Mouse (Mus musculus) testis, adult 2 months (tissue): ENCODE results near the gene Hdgfl3. TPM values are rescaled to one million over a fixed set of nuclear protein-coding genes. Genes with fewer than 3 reads are reported as not detected.

Source experiments
- H3K27ac ChIP-seq: fragments of 200-500 bp; 2 replicates; pipeline ENCODE4 v1.5.1; 2012; ENCODE audit warnings: low read depth, low read length; ENCODE audit not compliant: control insufficient read depth, insufficient read depth
- H3K27me3 ChIP-seq: fragments of 200-500 bp; 2 replicates; pipeline ENCODE4 v1.6.1; 2012; ENCODE audit warnings: mild to moderate bottlenecking, low read length, moderate library complexity; ENCODE audit not compliant: control insufficient read depth, insufficient read depth
- H3K36me3 ChIP-seq: fragments of 200-500 bp; 2 replicates; pipeline ENCODE4 v1.6.1; 2012; ENCODE audit warnings: mild to moderate bottlenecking, low read length; ENCODE audit not compliant: control insufficient read depth, insufficient read depth
- H3K4me1 ChIP-seq: fragments of 200-500 bp; 2 replicates; pipeline ENCODE4 v1.6.1; 2012; ENCODE audit warnings: low read length; ENCODE audit not compliant: control insufficient read depth, insufficient read depth
- H3K4me3 ChIP-seq: fragments of 200-500 bp; 2 replicates; pipeline ENCODE4 v1.5.1; 2012; ENCODE audit warnings: low read depth, mild to moderate bottlenecking, low read length, moderate library complexity, mixed read lengths; ENCODE audit not compliant: control insufficient read depth
- CTCF ChIP-seq: fragments of 200-500 bp; IDR thresholded peaks from 2 replicates; pipeline ENCODE4 v1.5.1; 2012; ENCODE audit warnings: low read depth, mild to moderate bottlenecking, inconsistent platforms, low read length, moderate library complexity; ENCODE audit not compliant: control insufficient read depth, insufficient read depth, insufficient replicate concordance
- POLR2A ChIP-seq: fragments of 200-500 bp; IDR thresholded peaks from 2 replicates; pipeline ENCODE4 v1.6.1; 2012; ENCODE audit warnings: low read depth, mild to moderate bottlenecking, inconsistent platforms, low read length, moderate library complexity; ENCODE audit not compliant: control insufficient read depth
- polyA plus RNA-seq: library from polyadenylated mRNA; depleted of rRNA; stranded (reverse); fragments of >200 nt; gene quantifications from 2 replicates; pipeline ENCODE4 v1.2.3, GENCODE M21; 2012

The Hdgfl3 gene
- polyA plus RNA-seq, 1 experiment, result 4.3 TPM

DNA sequence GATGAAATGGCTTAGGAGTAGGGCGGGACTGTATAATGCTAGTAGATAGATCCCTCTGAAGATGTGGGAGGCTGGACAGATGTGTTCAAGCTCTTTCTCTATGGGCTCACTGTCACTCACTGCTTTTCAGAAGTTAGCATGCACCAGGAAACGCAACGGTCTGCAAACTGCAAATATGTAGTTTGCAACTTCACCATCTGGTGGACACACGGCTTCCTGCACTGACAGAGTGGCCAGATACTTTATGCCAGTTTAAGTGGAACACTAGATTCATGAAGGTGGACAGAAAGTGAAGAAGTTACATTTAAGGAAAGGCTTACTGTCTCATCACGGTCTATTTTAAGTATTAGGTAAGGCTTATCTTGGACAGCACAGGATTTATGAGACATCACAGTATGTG, 31.9 kb upstream of the Hdgfl3 start:
- H3K4me3 ChIP-seq, result no peak overlapping the region
- H3K36me3 ChIP-seq, result no peaks in the 10 kb centered on the region
- H3K27ac ChIP-seq, result no peak overlapping the region
- no peaks in the 10 kb centered on the region for H3K27me3 ChIP-seq
- H3K4me1 ChIP-seq, result no peaks in the 10 kb centered on the region
- TF ChIP-seq CTCF, result no peak
- no peak for TF ChIP-seq POLR2A

DNA sequence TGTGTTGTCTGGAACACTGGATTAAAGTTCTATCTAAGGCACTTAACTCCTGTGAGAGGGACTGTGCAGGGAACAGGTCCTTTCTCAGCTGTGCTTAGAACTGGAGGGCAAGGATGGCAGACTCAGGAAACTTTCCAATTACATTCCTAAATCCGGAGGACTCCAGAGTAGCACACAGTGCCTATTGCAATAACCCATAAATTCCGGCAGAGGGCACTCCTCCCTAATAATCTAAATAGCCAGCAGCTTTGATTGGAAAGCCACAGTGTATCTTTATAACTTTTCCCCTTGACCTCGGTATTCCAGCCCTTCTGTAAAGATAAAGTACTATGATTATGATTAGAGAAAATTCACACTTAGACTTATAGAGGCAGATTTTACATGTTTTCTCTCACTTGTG, 25.4 kb upstream of the Hdgfl3 start:
- no peak overlapping the region for H3K27ac ChIP-seq
- H3K4me3 ChIP-seq, result no peak overlapping the region
- no peaks in the 10 kb centered on the region for H3K4me1 ChIP-seq
- H3K27me3 ChIP-seq, result no peaks in the 10 kb centered on the region
- H3K36me3 ChIP-seq, result no peaks in the 10 kb centered on the region
- TF ChIP-seq POLR2A (no peak), CTCF (no peak)

GRCm38 (mm10) chr7:81954208-81954846, 20.1 kb upstream of the Hdgfl3 start:
- Histone ChIP-seq H3K27me3 (no peaks in the 10 kb centered on the region), H3K36me3 (no peaks in the 10 kb centered on the region), H3K27ac (no peak overlapping the region), H3K4me1 (no peaks in the 10 kb centered on the region), H3K4me3 (no peak overlapping the region)
- TF ChIP-seq POLR2A (no peak), CTCF (no peak)

- Histone ChIP-seq H3K4me3 (no peak overlapping the region), H3K36me3 (no peaks in the 10 kb centered on the region), H3K27me3 (no peaks in the 10 kb centered on the region), H3K27ac (no peak overlapping the region), H3K4me1 (no peaks in the 10 kb centered on the region)
- no peak for TF ChIP-seq CTCF
- no peak for TF ChIP-seq POLR2A
Measured at GRCm38 (mm10) chr7:81950499-81950898, 16.2 kb upstream of the Hdgfl3 start.

DNA sequence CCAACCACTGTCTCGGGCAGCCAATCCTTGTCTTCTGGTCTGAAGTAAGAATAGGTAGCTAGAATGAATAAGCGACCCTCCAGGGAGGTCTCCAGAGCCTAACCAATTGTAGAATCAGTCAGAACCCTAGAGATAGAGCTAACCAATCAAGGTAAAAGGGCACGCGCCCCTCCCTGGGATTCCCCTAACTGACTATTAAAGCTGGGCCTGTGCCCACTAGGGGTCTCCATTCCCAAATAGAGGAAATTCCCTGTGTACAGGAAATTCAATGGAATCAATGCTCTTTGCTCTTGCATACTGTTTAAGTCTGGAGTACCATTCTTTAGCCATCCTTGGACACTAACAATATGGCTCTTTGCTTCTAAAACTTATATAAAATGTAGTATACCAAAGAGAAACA, 11.1 kb upstream of the Hdgfl3 start:
- Histone ChIP-seq H3K4me3 (no peak overlapping the region), H3K27me3 (no peaks in the 10 kb centered on the region), H3K4me1 (no peaks in the 10 kb centered on the region; the same call in 1 of the 2 replicates), H3K36me3 (no peaks in the 10 kb centered on the region), H3K27ac (no peak overlapping the region)
- TF ChIP-seq CTCF (no peak), POLR2A (no peak)

DNA sequence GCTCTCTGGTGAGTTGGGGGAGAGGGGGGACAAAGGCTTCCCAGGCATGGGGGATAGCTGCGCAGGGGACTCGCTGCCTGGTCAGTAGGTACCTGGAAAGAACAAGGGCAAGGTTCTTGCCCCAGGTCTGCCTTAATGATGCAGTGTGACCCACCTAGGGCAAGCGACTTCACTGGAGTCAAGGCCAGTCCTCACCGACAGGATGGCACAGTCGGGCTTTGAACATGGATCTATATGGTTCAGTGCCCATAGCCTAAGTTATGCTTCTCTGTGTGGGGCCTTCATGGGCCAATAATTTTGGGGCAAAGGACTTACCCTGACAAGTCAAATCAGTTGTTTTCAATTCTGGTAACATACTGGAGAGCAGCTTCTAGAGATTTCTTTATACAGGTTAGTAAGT, 533 bp upstream of the Hdgfl3 start:
- no peaks in the 10 kb centered on the region for H3K36me3 ChIP-seq
- peak overlapping the region; percentile 93 for H3K4me3 ChIP-seq
- peaks cover 12% of the 10 kb centered on the region for H3K4me1 ChIP-seq
- H3K27ac ChIP-seq, result no peak overlapping the region
- no peaks in the 10 kb centered on the region for H3K27me3 ChIP-seq
- TF ChIP-seq CTCF (no peak), POLR2A (no peak)

DNA sequence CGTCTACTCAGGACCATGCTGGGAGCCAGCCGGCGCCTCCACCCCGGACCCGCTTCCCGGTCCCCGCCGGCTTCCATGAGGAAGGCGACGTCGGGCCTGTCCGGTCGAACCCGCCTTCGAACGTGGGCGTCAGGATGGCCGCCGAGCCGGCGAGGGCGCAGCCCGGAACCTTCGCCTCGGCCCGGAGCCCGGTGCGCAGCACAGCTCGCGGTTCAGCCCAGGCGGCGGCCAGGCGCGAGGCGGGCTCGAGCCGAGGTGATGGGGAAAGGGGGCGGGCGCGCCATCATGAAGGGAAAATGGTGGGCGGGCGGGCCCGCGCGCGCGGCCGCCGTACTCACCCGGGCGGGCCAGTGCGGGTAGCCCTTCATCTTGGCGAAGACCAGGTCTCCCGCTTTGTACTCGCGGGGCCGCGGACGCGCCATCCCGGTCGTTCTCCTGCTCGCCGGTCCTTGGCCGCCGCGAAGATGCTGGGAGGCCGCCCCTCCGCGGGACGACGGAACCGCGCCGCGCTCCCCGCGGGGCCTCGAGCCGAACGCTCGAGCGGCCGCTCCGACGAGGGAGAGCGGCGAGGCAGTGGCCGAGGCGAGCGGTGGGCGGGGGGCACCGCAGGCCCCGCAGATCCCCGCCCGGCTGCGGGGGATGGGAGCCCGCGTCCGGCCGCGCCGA, 539 bp downstream of the Hdgfl3 start:
- Histone ChIP-seq H3K4me3 (peak overlapping the region; percentile 93), H3K27me3 (no peaks in the 10 kb centered on the region), H3K36me3 (no peaks in the 10 kb centered on the region), H3K27ac (peak overlapping the region; percentile 85), H3K4me1 (peaks cover 12% of the 10 kb centered on the region)
- TF ChIP-seq POLR2A, result peak; percentile 39
- no peak for TF ChIP-seq CTCF
